Mouse (Mus musculus): Measurements from ENCODE around the gene Cep104.

- peak; percentile 50 for TF ChIP-seq CTCF (IDR thresholded peaks at IDR 0.05; ENCODE audit: low read depth, low read length)
- TF ChIP-seq GATA1 (IDR thresholded peaks at IDR 0.05; ENCODE audit: borderline replicate concordance, low read length), result no peak
- no peak for TF ChIP-seq POLR2AphosphoS5 (IDR thresholded peaks at IDR 0.05; ENCODE audit: insufficient replicate concordance, low read depth, low read length)
- no peak for TF ChIP-seq TAL1 (conservative IDR thresholded peaks at IDR 0.05; ENCODE audit: low read depth, low read length)
Observed at GRCm38 (mm10) chr4:154028646-154029045, 53.7 kb downstream of the Cep104 start.
